Mouse (Mus musculus) forebrain, embryonic 10.5 days (tissue): ENCODE measurements around the gene Lrrc74b. TPM values are rescaled to one million over a fixed set of nuclear protein-coding genes. Genes with fewer than 3 reads are reported as not detected.
"Not testable (repeated sequence)": the region's sequence is repeated elsewhere in the genome, so short reads cannot be mapped to it uniquely, and the experiment has no call there.

ENCODE experiments used
- DNase-seq: peaks from one replicate; pipeline ENCODE4 v3.0.0-alpha.2; 2017; ENCODE audit warnings: low spot score; ENCODE audit errors: extremely low spot score
- H3K27ac ChIP-seq: fragments of 300-500 bp; sonication (generic); 2 replicates; pipeline ENCODE4 v1.5.1; 2016; ENCODE audit warnings: mild to moderate bottlenecking
- H3K27me3 ChIP-seq: fragments of 300-500 bp; sonication (generic); 2 replicates; pipeline ENCODE4 v1.6.1; 2016; ENCODE audit warnings: mild to moderate bottlenecking; ENCODE audit not compliant: poor library complexity, severe bottlenecking
- H3K36me3 ChIP-seq: fragments of 300-500 bp; sonication (generic); replicated peaks from 2 replicates; pipeline ENCODE4 v1.6.1; 2016; ENCODE audit warnings: mild to moderate bottlenecking, moderate library complexity
- H3K4me1 ChIP-seq: fragments of 300-500 bp; sonication (generic); 2 replicates; pipeline ENCODE4 v1.6.1; 2016
- H3K4me3 ChIP-seq: fragments of 300-500 bp; sonication (generic); 2 replicates; pipeline ENCODE4 v1.5.1; 2016; ENCODE audit warnings: mild to moderate bottlenecking, moderate library complexity
- H3K9me3 ChIP-seq: fragments of 300-500 bp; sonication (generic); 2 replicates; pipeline ENCODE4 v1.6.1; 2016; ENCODE audit warnings: mild to moderate bottlenecking, moderate library complexity
- WGBS: fragments of 180-500 bp; shearing (Covaris S2); methylation state at CpG from one replicate; pipeline ENCODE4 v1.1.7; 2016; 5-methylcytosine and 5-hydroxymethylcytosine counted together
- polyA plus RNA-seq: library from polyadenylated mRNA; unstranded; fragments of >200 nt; fragmentation: Nextera tagmentation; extraction: Ambion mirVana; gene quantifications from 2 replicates; pipeline ENCODE4 v1.2.1, GENCODE M21; 2016

The Lrrc74b gene
- polyA plus RNA-seq, 1 experiment from 2014 or later, result 0.51 TPM

GRCm38 (mm10) chr16:17563580-17563979, 2.5 kb upstream of the Lrrc74b start:
- 50% methylated on average over 1 of the region's 1 CpGs for WGBS
- DNase-seq, result no peak
- Histone ChIP-seq H3K27ac (no peak overlapping the region), H3K36me3 (no peaks in the 10 kb centered on the region), H3K9me3 (no peaks in the 10 kb centered on the region), H3K4me1 (peaks cover 41% of the 10 kb centered on the region), H3K27me3 (peaks cover 56% of the 10 kb centered on the region), H3K4me3 (no peak overlapping the region)

DNA sequence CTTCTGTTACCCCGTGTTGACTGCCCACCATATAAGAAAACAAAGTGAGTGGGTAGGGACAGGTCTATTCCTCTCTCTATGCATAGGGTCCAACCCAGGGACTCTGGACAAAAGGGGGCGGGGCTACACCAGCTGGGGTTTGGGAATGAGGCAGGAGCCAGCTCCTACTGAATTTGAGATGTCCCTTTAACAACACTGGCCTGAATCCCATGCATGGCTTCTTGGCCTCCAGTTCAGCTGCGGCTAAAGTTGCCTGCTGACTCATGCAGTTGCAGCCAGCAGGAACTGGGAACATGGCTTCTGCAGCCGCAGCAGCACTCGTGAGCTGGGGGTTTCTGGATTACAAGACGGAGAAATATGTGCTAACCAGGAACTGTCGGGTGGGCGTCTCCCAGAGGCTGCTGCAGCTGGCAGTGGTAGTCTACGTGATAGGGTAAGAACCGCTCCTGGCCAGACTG, 733 bp upstream of the Lrrc74b start, which contains the start of gene P2rx6:
TSS of gene P2rx6 (plus strand) at position 135 of the 458 bp plus-strand sequence.
- whole genome bisulfite sequencing, result 3% methylated on average over 10 of the region's 10 CpGs
- peak; percentile 73 for DNase-seq
- no peaks in the 10 kb centered on the region for H3K9me3 ChIP-seq
- H3K4me1 ChIP-seq, result peaks cover 50% of the 10 kb centered on the region
- H3K27me3 ChIP-seq, result peaks cover 56% of the 10 kb centered on the region
- H3K4me3 ChIP-seq, result peak within 1 kb of the TSS; percentile 49
- peak within 1 kb of the TSS; percentile 81 for H3K27ac ChIP-seq
- no peaks in the 10 kb centered on the region for H3K36me3 ChIP-seq

DNA sequence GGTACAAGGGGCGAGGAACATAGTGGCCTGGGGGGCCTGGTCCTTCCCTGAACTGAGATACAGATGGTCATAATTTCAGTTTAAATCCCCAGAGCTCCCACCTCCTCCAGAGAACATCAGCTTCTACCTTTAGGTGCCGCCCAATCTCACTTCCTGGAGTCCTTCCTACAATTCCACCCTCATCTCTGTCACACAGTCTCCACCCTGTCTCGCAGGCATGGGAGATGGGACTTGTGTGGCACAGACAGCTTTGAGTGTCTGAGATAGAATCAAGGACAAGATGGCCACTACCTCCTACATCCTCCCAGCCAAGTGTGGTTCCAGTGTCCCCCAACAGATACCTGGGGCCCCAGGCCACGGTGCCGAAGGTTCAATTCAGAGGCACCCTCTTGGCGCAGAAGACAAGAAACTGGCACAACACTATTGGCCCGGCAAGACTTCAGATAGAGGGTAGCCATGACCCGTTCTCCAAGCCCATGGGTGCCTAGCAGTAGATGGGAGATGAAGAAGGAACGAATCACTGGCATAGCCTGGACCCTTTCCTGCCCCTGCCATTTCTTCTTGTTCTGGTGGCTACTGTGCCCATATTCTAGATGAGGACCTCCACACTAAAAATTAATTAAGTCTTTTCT, 1.5 kb downstream of the Lrrc74b start:
- Histone ChIP-seq H3K27ac (peak overlapping the region; percentile 83), H3K9me3 (no peaks in the 10 kb centered on the region), H3K36me3 (no peaks in the 10 kb centered on the region), H3K4me1 (peaks cover 63% of the 10 kb centered on the region), H3K27me3 (peaks cover 51% of the 10 kb centered on the region), H3K4me3 (peak overlapping the region; percentile 41)
- 64% methylated on average over 9 of the region's 9 CpGs for WGBS
- DNase-seq, result no peak

DNA sequence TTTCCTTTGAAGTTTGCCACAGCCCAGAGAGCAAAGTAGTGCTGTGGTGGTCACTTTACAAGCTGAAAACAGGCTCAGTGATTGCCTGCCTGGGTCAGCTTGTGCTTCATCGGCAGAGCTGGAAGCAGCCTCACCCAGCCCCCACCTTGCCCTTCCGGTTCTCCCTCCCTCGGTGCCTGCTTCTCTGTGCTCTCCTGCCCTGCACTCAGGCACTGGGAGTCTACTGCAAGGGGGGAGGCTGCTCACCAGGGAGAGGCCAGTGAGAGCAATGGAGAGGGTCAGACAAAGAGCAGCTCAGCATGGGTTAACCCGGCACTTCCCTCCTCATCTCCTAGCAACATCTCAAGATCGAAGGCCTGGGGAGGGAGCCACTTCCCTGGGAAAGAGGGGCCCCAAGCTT, 2.2 kb downstream of the Lrrc74b start:
- H3K9me3 ChIP-seq, result no peaks in the 10 kb centered on the region
- WGBS, result 0% methylated on average over 5 of the region's 5 CpGs
- peak; percentile 57 for DNase-seq
- H3K36me3 ChIP-seq, result no peaks in the 10 kb centered on the region
- H3K4me1 ChIP-seq, result peaks cover 70% of the 10 kb centered on the region
- peak overlapping the region; percentile 41 for H3K4me3 ChIP-seq
- peak overlapping the region; percentile 83 for H3K27ac ChIP-seq
- H3K27me3 ChIP-seq, result peaks cover 44% of the 10 kb centered on the region

DNA sequence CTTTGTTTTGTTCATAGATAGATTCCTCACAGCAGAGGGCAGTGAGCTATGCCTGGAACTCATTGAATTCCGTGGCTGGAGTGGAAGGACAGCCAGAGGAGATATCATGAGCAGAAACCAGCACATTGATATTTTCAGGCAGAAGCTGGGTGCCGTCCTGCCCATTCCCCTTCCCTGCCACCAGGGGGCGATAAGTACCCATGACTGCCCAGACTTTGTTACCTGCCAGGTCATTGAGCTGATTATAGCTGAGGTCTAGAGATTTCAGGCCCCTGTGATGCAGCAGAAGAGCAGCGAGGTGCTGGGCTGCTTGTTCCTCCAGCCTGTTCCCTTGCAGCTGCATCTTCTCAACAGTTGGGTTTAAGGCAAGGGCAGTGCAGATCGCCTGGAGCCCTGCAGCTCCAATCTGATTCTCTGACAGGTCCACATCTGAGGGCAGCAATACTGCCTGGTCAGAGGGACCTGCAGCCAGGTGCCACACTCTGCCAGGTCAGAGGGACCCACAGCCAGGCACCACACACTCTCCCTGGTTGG, 3.0 kb downstream of the Lrrc74b start:
- H3K27ac ChIP-seq, result peak overlapping the region; percentile 83
- WGBS, result under 1% methylated on average over 5 of the region's 5 CpGs
- H3K36me3 ChIP-seq, result no peaks in the 10 kb centered on the region
- peak; percentile 76 for DNase-seq
- peaks cover 76% of the 10 kb centered on the region for H3K4me1 ChIP-seq
- peak overlapping the region; percentile 41 for H3K4me3 ChIP-seq
- no peaks in the 10 kb centered on the region for H3K9me3 ChIP-seq
- H3K27me3 ChIP-seq, result peaks cover 37% of the 10 kb centered on the region

DNA sequence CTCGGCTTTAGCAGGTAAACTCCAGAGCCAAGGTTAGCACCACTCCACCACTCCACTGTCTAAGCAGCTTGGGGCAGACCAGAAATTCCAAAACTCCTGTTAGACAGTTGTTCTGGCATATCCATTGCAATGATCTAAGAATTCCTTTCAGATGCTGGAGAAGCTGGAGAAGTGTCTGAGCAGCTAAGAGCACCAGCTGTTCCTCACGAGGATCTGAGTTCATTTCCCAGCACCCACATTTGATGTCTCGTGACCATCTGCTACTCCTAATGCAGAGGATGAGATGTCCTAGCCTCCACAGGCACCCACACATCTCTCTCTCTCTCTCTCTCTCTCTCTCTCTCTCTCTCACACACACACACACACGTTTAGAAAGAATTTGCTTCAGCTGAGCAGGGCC, 4.1 kb downstream of the Lrrc74b start:
- Histone ChIP-seq H3K4me1 (peaks cover 68% of the 10 kb centered on the region), H3K36me3 (no peaks in the 10 kb centered on the region), H3K9me3 (no peaks in the 10 kb centered on the region), H3K27ac (no peak overlapping the region), H3K27me3 (peaks cover 26% of the 10 kb centered on the region), H3K4me3 (no peak overlapping the region)
- no peak for DNase-seq
- WGBS, result 67% methylated on average over 4 of the region's 4 CpGs

DNA sequence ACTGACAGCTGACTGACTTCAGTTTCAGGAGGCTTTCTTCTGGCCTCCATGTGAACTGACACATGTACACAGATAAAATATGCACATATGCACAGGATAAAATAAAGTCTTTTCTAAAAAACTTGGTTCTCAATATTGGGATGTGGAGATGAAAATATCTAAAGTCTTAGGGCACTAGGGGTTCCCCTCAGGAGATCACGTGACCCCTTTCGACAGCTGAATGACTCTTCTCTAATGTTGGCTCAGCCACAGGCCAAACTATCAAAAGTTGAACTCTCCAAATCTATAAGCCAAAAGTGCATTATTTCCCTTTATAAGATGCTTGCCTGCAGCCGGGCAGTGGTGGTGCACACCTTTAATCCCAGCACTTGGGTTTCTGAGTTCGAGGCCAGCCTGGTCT, 4.9 kb downstream of the Lrrc74b start:
- WGBS, result 86% methylated on average over 4 of the region's 4 CpGs
- Histone ChIP-seq H3K4me1 (peaks cover 61% of the 10 kb centered on the region), H3K27ac (no peak overlapping the region)

DNA sequence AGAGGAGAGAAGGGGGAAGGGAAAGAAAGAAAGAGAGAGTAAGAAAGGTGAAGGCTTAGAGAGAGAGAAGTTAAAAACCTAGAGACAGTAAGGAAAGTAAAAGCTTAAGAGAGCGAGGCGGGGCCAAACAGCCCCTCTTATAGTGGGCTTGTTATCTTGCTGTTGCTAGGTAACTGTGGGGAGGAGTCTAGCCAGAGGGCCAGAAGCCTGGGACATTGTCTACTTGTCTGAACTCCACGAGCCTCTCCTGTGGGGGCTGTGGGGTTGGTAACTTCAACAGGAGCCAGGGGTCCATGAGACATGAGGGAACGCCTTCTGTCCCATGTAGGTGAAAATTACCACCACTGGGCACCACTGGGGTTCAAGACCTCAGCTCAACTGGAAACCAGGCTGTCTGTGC, 6.3 kb downstream of the Lrrc74b start:
- Histone ChIP-seq H3K4me1 (peaks cover 46% of the 10 kb centered on the region), H3K4me3 (peak overlapping the region; percentile 45; the same call in 1 of the 2 replicates), H3K27ac (peak overlapping the region; percentile 86)
- not testable (repeated sequence) for H3K9me3 ChIP-seq, H3K36me3 ChIP-seq, H3K27me3 ChIP-seq
- WGBS, result 13% methylated on average over 4 of the region's 4 CpGs
- peak; percentile 59 for DNase-seq

More for the DNA sequence above, 4.9 kb downstream of the Lrrc74b start:
- Histone ChIP-seq H3K4me3 (no peak overlapping the region), H3K27me3 (peaks cover 21% of the 10 kb centered on the region), H3K36me3 (no peaks in the 10 kb centered on the region), H3K9me3 (no peaks in the 10 kb centered on the region)
- no peak for DNase-seq

DNA sequence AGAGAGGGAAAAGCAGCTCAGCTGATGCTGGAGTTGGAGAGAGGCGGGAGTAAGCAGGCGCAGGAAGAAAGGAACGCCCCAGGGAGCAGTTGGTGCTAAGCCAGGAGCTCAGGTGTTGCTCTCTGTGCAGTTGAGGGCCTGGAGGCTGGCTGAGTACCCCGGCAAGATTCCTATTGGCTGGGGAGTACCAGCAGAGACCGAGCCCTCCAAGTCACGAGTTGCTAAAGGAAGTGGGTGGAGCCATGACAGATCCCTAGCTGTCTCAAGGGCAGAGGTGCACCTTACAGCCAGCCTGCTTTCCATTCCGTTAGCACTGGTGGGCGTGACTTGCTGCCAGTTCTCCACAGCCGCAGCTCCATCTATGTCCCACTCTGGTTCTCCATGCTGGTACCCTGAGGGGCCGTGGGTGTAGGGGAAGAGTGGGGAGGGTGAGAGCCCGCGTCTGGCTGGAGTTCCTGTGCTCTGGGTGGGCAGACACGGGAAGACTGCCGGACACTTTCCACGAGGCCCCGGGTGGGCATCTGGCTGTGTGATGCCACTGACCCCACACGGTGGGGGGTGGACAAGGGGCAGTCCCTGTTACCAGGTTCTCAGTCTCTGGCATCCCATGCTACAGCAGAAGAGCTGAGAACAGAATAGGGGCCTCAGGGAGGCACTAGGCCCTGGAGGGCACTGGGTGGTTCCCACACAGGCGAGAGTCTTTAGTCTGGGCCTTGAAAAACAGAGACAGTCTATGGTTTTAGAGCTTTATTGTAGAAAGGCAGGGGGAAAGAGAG, 6.9 kb downstream of the Lrrc74b start:
- peak overlapping the region; percentile 45 for H3K4me3 ChIP-seq
- H3K27ac ChIP-seq, result peak overlapping the region; percentile 86
- peak; percentile 65 for DNase-seq
- peaks cover 40% of the 10 kb centered on the region for H3K4me1 ChIP-seq
- H3K36me3 ChIP-seq, result no peaks in the 10 kb centered on the region
- H3K9me3 ChIP-seq, result no peaks in the 10 kb centered on the region
- H3K27me3 ChIP-seq, result peaks cover under 1% of the 10 kb centered on the region; the same call in 1 of the 2 replicates
- 5% methylated on average over 18 of the region's 18 CpGs for WGBS

GRCm38 (mm10) chr16:17552837-17553236, 8.2 kb downstream of the Lrrc74b start:
- DNase-seq, result no peak
- Histone ChIP-seq H3K9me3 (no peaks in the 10 kb centered on the region), H3K4me3 (no peak overlapping the region), H3K27ac (no peak overlapping the region), H3K4me1 (peaks cover 27% of the 10 kb centered on the region), H3K27me3 (no peaks in the 10 kb centered on the region), H3K36me3 (no peaks in the 10 kb centered on the region)
- 87% methylated on average over 7 of the region's 7 CpGs for WGBS

DNA sequence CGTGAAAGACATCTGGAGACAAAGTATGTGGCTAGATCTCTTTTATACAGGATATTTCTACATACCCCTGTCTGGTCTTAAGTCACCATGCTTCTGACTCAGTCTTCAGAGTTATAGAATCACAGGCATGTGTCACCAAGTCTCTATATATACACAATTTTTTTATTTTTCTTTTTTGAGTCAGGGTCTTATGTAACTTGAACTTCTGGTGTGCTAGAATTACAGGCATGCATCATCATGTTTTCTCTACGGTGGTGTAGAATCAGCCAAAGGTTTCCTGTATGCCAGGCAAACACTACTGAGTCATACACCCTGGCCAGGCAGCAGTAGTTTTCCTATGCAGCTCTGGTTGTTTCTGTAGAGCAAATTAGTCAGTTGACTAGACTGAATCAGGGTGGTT, 18.4 kb downstream of the Lrrc74b start:
- Histone ChIP-seq H3K4me1 (no peaks in the 10 kb centered on the region), H3K27me3 (no peaks in the 10 kb centered on the region), H3K4me3 (no peak overlapping the region), H3K36me3 (no peaks in the 10 kb centered on the region), H3K27ac (no peak overlapping the region), H3K9me3 (no peaks in the 10 kb centered on the region)
- 89% methylated on average over 2 of the region's 2 CpGs for WGBS
- DNase-seq, result no peak

- Histone ChIP-seq H3K9me3 (peaks cover 3% of the 10 kb centered on the region; the same call in 1 of the 2 replicates), H3K4me1 (peaks cover 8% of the 10 kb centered on the region), H3K27ac (no peak overlapping the region), H3K36me3 (no peaks in the 10 kb centered on the region), H3K27me3 (no peaks in the 10 kb centered on the region), H3K4me3 (no peak overlapping the region)
- 89% methylated on average over 3 of the region's 3 CpGs for WGBS
- no peak for DNase-seq
Measured at GRCm38 (mm10) chr16:17536584-17536983, 24.5 kb downstream of the Lrrc74b start.
